Mouse (Mus musculus) limb, embryonic 12.5 days (tissue): ENCODE results near the gene Slc25a30. TPM values are rescaled to one million over a fixed set of nuclear protein-coding genes. Genes with fewer than 3 reads are reported as not detected.

Experiments used
- ATAC-seq: fragments of 200-750 bp; cut with Nextera tagmentation; 2 replicates; pipeline ENCODE4 v1.8.0; 2017; ENCODE audit warnings: low read depth, moderate TSS enrichment; ENCODE audit not compliant: insufficient number of reproducible peaks, insufficient read depth, low FRiP score, low TSS enrichment
- H3K27ac ChIP-seq: fragments of 300-500 bp; sonication (generic); 2 replicates; pipeline ENCODE4 v1.5.1; 2016; ENCODE audit warnings: mild to moderate bottlenecking, moderate library complexity
- H3K27me3 ChIP-seq: fragments of 300-500 bp; sonication (generic); 2 replicates; pipeline ENCODE4 v1.6.1; 2016; ENCODE audit warnings: mild to moderate bottlenecking, moderate library complexity
- H3K36me3 ChIP-seq: fragments of 300-500 bp; sonication (generic); 2 replicates; pipeline ENCODE4 v1.6.1; 2016; ENCODE audit warnings: mild to moderate bottlenecking, moderate library complexity
- H3K4me1 ChIP-seq: fragments of 300-500 bp; sonication (generic); replicated peaks from 2 replicates; pipeline ENCODE4 v1.6.1; 2016
- H3K4me2 ChIP-seq: fragments of 300-500 bp; sonication (generic); 2 replicates; pipeline ENCODE4 v1.6.1; 2016; ENCODE audit warnings: mild to moderate bottlenecking, moderate library complexity
- H3K4me3 ChIP-seq: fragments of 300-500 bp; sonication (generic); replicated peaks from 2 replicates; pipeline ENCODE4 v1.5.1; 2016; ENCODE audit warnings: mild to moderate bottlenecking
- H3K9ac ChIP-seq: fragments of 300-500 bp; sonication (generic); replicated peaks from 2 replicates; pipeline ENCODE4 v1.6.1; 2016; ENCODE audit warnings: mild to moderate bottlenecking, moderate library complexity
- H3K9me3 ChIP-seq: fragments of 300-500 bp; sonication (generic); 2 replicates; pipeline ENCODE4 v1.6.1; 2016; ENCODE audit warnings: mild to moderate bottlenecking, moderate library complexity
- WGBS: fragments of 180-500 bp; shearing (Covaris S2); methylation state at CpG from one replicate; pipeline ENCODE4 v1.1.7; 2016; 5-methylcytosine and 5-hydroxymethylcytosine counted together
- polyA plus RNA-seq: library from polyadenylated mRNA; unstranded; fragments of >200 nt; fragmentation: Nextera tagmentation; extraction: Ambion mirVana; gene quantifications from 2 replicates; pipeline ENCODE4 v1.2.1, GENCODE M21; 2016

Slc25a30 gene
- polyA plus RNA-seq, 1 experiment from 2014 or later, result 4.7 TPM

DNA sequence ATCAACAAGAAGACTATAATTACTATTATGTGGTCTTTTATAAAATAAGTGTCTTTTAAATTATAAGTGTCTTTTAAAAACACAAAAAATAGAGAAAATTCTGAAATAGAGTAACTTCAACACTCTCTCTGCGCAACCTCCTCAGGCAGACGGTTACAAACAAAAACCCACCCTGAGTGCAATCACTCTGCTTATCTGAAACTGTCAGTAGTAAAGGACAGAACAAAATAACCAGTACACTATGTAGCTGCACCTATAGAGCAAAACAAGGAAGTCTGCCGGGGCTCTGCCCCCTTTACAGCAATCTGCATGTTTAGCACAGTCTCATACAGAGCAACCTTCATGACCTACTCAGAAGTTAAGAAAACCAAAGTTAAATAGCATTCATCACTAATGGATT is 44.9 kb downstream of the Slc25a30 start:
- no peaks in the 10 kb centered on the region for H3K4me1 ChIP-seq
- H3K4me3 ChIP-seq, result no peak overlapping the region
- ATAC-seq, result no peak
- H3K9ac ChIP-seq, result no peak overlapping the region
- peaks cover 73% of the 10 kb centered on the region for H3K36me3 ChIP-seq
- H3K27ac ChIP-seq, result no peak overlapping the region
- no peak overlapping the region for H3K4me2 ChIP-seq
- WGBS, result 87% methylated on average over 3 of the region's 3 CpGs
- H3K9me3 ChIP-seq, result no peaks in the 10 kb centered on the region
- H3K27me3 ChIP-seq, result no peaks in the 10 kb centered on the region

DNA sequence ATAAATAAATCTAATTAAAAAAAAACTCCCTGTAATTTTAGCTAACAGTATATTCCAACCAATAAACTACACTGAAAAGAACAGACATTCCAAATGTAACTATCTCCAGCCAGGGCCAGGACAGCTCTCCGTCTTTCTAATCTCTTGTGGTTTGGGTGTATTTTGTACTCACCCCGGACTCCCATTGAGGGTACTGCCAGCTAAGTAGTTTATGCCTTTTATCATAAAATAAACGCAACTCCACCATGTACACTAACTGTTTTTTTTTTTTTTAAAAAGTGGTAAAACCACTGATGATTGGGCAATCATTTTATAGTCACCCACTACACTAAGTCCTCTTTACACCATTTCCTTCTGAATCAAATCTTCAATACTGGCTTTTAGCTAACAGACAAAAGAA is 51.2 kb downstream of the Slc25a30 start:
- no peak overlapping the region for H3K9ac ChIP-seq
- H3K27me3 ChIP-seq, result no peaks in the 10 kb centered on the region
- 94% methylated on average over 3 of the region's 3 CpGs for WGBS
- H3K4me2 ChIP-seq, result no peak overlapping the region
- no peak overlapping the region for H3K4me3 ChIP-seq
- H3K36me3 ChIP-seq, result peaks cover 84% of the 10 kb centered on the region
- H3K9me3 ChIP-seq, result no peaks in the 10 kb centered on the region
- ATAC-seq, result no peak
- H3K27ac ChIP-seq, result no peak overlapping the region
- no peaks in the 10 kb centered on the region for H3K4me1 ChIP-seq

- no peak overlapping the region for H3K4me3 ChIP-seq
- no peak for ATAC-seq
- no peak overlapping the region for H3K27ac ChIP-seq
- 94% methylated on average over 7 of the region's 7 CpGs for WGBS
- H3K4me1 ChIP-seq, result no peaks in the 10 kb centered on the region
- H3K9me3 ChIP-seq, result no peaks in the 10 kb centered on the region
- peaks cover 86% of the 10 kb centered on the region for H3K36me3 ChIP-seq
- H3K27me3 ChIP-seq, result no peaks in the 10 kb centered on the region
- no peak overlapping the region for H3K9ac ChIP-seq
- H3K4me2 ChIP-seq, result no peak overlapping the region
Measured at GRCm38 (mm10) chr14:75732631-75733030, 54.2 kb downstream of the Slc25a30 start.

DNA sequence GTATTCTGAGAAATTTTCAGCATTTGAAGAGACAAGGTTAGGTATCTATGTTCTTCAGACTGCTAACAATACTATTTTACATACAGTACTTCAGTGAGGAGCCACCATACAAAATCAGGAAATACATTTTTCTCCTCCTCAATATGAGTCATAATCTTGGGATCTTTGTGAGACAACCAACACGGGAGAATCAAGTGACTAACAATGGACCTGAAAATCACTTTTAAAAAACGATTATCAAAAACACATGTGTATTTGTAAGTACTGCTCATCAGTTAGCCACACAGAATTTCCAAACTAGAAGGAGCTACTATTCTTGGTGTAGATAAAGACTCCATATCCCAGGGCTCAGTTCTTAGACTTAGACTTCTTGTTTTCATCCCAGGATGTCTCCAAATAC is 55.5 kb downstream of the Slc25a30 start:
- Histone ChIP-seq H3K4me2 (no peak overlapping the region), H3K27me3 (no peaks in the 10 kb centered on the region), H3K4me3 (no peak overlapping the region), H3K36me3 (peaks cover 86% of the 10 kb centered on the region), H3K9me3 (no peaks in the 10 kb centered on the region), H3K9ac (no peak overlapping the region), H3K27ac (no peak overlapping the region), H3K4me1 (no peaks in the 10 kb centered on the region)
- WGBS, result 73% methylated on average over 2 of the region's 2 CpGs
- ATAC-seq, result no peak

DNA sequence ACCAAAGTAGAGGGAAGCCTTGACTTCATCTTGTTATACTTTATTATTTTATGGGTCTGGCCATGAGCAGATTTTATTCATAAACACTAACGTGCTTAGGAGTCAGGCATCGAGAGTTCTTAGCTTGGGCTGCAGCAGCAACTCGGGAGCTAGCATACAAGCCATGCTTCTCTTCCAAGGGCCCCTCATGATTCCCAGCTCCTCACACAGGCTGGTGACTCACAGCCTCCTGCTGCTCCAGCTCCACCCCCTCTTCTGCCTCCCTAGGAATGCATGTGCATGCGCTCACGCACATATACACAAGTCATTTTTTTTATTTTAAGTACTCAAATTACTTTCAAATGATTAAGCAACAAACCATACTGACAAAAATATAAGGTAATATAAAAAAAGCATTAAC is 58.7 kb downstream of the Slc25a30 start:
- H3K9ac ChIP-seq, result no peak overlapping the region
- no peak overlapping the region for H3K4me2 ChIP-seq
- H3K36me3 ChIP-seq, result peaks cover 80% of the 10 kb centered on the region
- no peak for ATAC-seq
- H3K9me3 ChIP-seq, result no peaks in the 10 kb centered on the region
- no peak overlapping the region for H3K27ac ChIP-seq
- WGBS, result 92% methylated on average over 5 of the region's 5 CpGs
- H3K4me1 ChIP-seq, result no peaks in the 10 kb centered on the region
- no peaks in the 10 kb centered on the region for H3K27me3 ChIP-seq
- no peak overlapping the region for H3K4me3 ChIP-seq

DNA sequence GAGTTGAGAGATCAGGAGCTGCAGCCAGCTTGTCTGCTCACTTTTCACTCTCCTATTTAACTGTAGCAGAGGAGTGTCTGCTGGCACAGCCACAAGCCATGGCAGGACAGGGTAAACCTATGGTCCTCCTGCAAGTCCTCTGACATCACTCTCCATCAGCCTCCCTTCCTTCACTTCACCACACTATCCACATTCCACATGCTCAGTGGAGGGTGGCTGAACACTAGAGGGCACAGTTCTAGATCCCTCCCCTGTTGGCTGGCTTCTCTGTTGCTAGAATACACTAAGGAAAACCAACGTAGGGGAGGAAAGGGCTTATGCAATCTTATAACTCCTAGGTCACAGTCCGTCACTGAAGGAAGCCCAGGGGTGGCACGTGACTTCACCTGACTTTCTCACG is 59.8 kb downstream of the Slc25a30 start:
- H3K27me3 ChIP-seq, result no peaks in the 10 kb centered on the region
- H3K4me2 ChIP-seq, result no peak overlapping the region
- WGBS, result 84% methylated on average over 4 of the region's 4 CpGs
- H3K4me3 ChIP-seq, result no peak overlapping the region
- ATAC-seq, result no peak
- no peak overlapping the region for H3K27ac ChIP-seq
- H3K4me1 ChIP-seq, result no peaks in the 10 kb centered on the region
- peaks cover 76% of the 10 kb centered on the region for H3K36me3 ChIP-seq
- no peaks in the 10 kb centered on the region for H3K9me3 ChIP-seq
- no peak overlapping the region for H3K9ac ChIP-seq

GRCm38 (mm10) chr14:75722816-75723215 is 64.0 kb downstream of the Slc25a30 start:
- Histone ChIP-seq H3K9ac (no peak overlapping the region), H3K9me3 (no peaks in the 10 kb centered on the region), H3K4me3 (no peak overlapping the region), H3K27me3 (no peaks in the 10 kb centered on the region), H3K4me2 (no peak overlapping the region), H3K36me3 (peaks cover 83% of the 10 kb centered on the region), H3K27ac (no peak overlapping the region), H3K4me1 (no peaks in the 10 kb centered on the region)
- 94% methylated on average over 2 of the region's 2 CpGs for WGBS
- ATAC-seq, result no peak

- Histone ChIP-seq H3K4me1 (no peaks in the 10 kb centered on the region), H3K27ac (no peak overlapping the region), H3K9ac (no peak overlapping the region), H3K36me3 (peaks cover 83% of the 10 kb centered on the region), H3K4me2 (no peak overlapping the region), H3K27me3 (no peaks in the 10 kb centered on the region), H3K9me3 (no peaks in the 10 kb centered on the region), H3K4me3 (no peak overlapping the region)
- peak; percentile 42; the same call in 1 of the 2 replicates for ATAC-seq
- 62% methylated on average over 12 of the region's 12 CpGs for WGBS
Measured at GRCm38 (mm10) chr14:75721977-75722563, 64.8 kb downstream of the Slc25a30 start.

DNA sequence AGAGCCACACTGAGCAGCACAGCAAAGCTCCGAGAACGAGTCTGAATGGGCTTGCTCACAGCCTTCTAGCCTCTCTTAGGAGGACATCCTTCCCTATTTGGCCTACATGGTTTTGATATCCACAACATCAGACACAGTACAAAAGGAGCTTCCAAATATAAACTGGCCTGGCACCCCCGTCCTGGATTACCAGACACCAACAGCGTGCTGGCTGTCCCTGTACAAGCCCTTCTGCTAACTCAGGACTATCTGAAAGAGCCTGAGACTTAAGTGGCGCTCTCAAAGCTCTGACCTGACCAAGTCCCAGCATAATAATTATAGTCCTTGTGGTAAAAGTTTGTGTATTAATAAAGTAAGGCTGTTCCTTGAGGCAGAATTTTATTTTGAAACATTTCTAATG is 66.7 kb downstream of the Slc25a30 start:
- Histone ChIP-seq H3K4me1 (no peaks in the 10 kb centered on the region), H3K36me3 (peaks cover 85% of the 10 kb centered on the region), H3K9ac (no peak overlapping the region), H3K4me3 (no peak overlapping the region), H3K9me3 (no peaks in the 10 kb centered on the region), H3K4me2 (no peak overlapping the region), H3K27ac (no peak overlapping the region), H3K27me3 (no peaks in the 10 kb centered on the region)
- WGBS, result 92% methylated on average over 5 of the region's 5 CpGs
- no peak for ATAC-seq

DNA sequence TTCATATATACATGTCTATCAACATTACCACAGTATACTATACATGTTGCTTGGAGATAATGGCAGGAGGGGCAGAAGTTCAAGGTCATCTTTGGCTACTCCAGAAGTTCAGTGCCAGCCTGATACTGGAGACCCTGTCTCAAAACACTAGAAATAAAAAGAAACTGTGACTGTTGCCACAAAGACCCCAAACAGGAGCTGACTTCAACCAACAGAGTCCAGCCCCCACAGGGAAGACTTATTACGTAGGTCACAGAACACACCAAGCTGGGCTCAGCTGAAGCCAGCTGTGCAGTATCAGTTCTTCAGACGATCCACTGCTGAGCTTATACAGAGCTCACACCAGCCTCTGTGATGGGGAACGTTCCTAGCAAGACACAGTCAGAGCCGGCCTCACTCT is 70.4 kb downstream of the Slc25a30 start:
- Histone ChIP-seq H3K27ac (no peak overlapping the region), H3K9me3 (no peaks in the 10 kb centered on the region), H3K36me3 (peaks cover 93% of the 10 kb centered on the region), H3K4me1 (no peaks in the 10 kb centered on the region), H3K4me3 (no peak overlapping the region), H3K4me2 (no peak overlapping the region), H3K27me3 (no peaks in the 10 kb centered on the region), H3K9ac (no peak overlapping the region)
- 93% methylated on average over 4 of the region's 4 CpGs for WGBS
- ATAC-seq, result no peak

- WGBS, result 83% methylated on average over 4 of the region's 4 CpGs
- Histone ChIP-seq H3K36me3 (peaks cover 91% of the 10 kb centered on the region), H3K4me2 (no peak overlapping the region), H3K9me3 (no peaks in the 10 kb centered on the region), H3K27ac (no peak overlapping the region), H3K27me3 (no peaks in the 10 kb centered on the region), H3K4me3 (no peak overlapping the region), H3K4me1 (no peaks in the 10 kb centered on the region), H3K9ac (no peak overlapping the region)
- no peak for ATAC-seq
Measured at GRCm38 (mm10) chr14:75713661-75714060, 73.2 kb downstream of the Slc25a30 start.

DNA sequence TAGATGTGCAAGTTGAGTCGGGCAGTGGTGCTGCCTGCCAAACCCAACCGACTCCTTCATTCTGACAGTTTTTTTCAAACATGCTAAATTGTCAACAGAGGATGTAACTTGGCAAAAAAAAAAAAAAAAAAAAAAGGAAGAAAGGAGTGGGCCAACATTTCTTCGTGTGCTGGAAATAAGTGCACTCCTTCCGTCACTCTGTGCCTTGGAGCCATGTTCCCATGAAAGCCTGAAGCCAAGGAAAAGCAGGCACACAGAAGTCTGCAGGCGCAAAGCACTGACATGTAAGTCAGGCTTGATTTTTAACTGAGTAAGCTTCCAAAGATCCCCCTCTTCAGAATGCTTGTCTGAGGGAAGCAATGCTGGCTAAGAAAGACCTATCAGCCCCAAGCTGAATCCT is 74.2 kb downstream of the Slc25a30 start:
- no peaks in the 10 kb centered on the region for H3K4me1 ChIP-seq
- WGBS, result 95% methylated on average over 5 of the region's 5 CpGs
- no peak overlapping the region for H3K4me3 ChIP-seq
- no peaks in the 10 kb centered on the region for H3K27me3 ChIP-seq
- ATAC-seq, result no peak
- no peak overlapping the region for H3K4me2 ChIP-seq
- peaks cover 89% of the 10 kb centered on the region for H3K36me3 ChIP-seq
- H3K9ac ChIP-seq, result no peak overlapping the region
- H3K9me3 ChIP-seq, result no peaks in the 10 kb centered on the region
- H3K27ac ChIP-seq, result no peak overlapping the region
